Mouse (Mus musculus): ENCODE data around the gene Tcte1.
A peak's percentile ranks its signal among the peaks of the same experiment; 100 is the strongest.

Tcte1 gene

GRCm38 (mm10) chr17:45545278-45545961, 22.2 kb downstream of the Tcte1 start:
- Histone ChIP-seq H3K4me3 (replicated peaks; ENCODE audit: low read length) (peak overlapping the region; percentile 75), H3K27me3 (ENCODE audit: insufficient read depth, low read length) (peaks cover 77% of the 10 kb centered on the region), H3K4me1 (replicated peaks; ENCODE audit: low read depth, low read length) (peaks cover 54% of the 10 kb centered on the region), H3K9me3 (ENCODE audit: low read length) (no peaks in the 10 kb centered on the region), H3K36me3 (ENCODE audit: insufficient read depth, low read length) (no peaks in the 10 kb centered on the region)
- no peak for TF ChIP-seq POU5F1 (IDR thresholded peaks at IDR 0.05; ENCODE audit: borderline replicate concordance, low read length)
- no peak for TF ChIP-seq CTCF (conservative IDR thresholded peaks at IDR 0.05; ENCODE audit: low read length)
- TF ChIP-seq NANOG (IDR thresholded peaks at IDR 0.05; ENCODE audit: borderline replicate concordance, low read length): no peak

DNA sequence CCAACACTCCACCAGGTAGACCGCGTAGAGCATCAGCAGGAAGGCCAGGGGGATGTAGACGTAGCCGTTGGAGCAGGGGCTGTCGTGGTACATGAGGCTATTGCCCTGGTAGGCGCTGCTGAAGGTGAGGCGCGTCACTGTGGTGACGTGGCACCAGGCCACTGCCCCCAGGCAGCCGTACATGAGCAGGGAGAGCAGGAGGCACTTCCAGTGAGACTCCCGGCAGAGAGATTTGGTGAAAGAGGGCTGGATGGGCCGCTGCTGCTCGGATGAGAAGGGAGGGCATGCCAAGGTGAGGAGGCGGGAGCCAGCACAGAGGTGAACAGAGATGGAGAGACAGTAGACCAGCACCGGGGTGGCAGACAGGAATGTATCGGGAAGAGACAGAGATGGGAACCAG, 23.7 kb downstream of the Tcte1 start:
- Histone ChIP-seq H3K9me3 (ENCODE audit: low read length) (no peaks in the 10 kb centered on the region), H3K4me3 (replicated peaks; ENCODE audit: low read length) (no peak overlapping the region), H3K4me1 (replicated peaks; ENCODE audit: low read depth, low read length) (peaks cover 69% of the 10 kb centered on the region), H3K27me3 (ENCODE audit: insufficient read depth, low read length) (peaks cover 64% of the 10 kb centered on the region), H3K36me3 (ENCODE audit: insufficient read depth, low read length) (no peaks in the 10 kb centered on the region)
- no peak for TF ChIP-seq NANOG (IDR thresholded peaks at IDR 0.05; ENCODE audit: borderline replicate concordance, low read length)
- no peak for TF ChIP-seq POU5F1 (IDR thresholded peaks at IDR 0.05; ENCODE audit: borderline replicate concordance, low read length)
- TF ChIP-seq CTCF (conservative IDR thresholded peaks at IDR 0.05; ENCODE audit: low read length): no peak

- Histone ChIP-seq H3K4me1 (replicated peaks; ENCODE audit: low read depth, low read length) (peaks cover 70% of the 10 kb centered on the region), H3K36me3 (ENCODE audit: insufficient read depth, low read length) (no peaks in the 10 kb centered on the region), H3K27me3 (ENCODE audit: insufficient read depth, low read length) (peaks cover 59% of the 10 kb centered on the region), H3K4me3 (replicated peaks; ENCODE audit: low read length) (no peak overlapping the region), H3K9me3 (ENCODE audit: low read length) (no peaks in the 10 kb centered on the region)
- TF ChIP-seq CTCF (conservative IDR thresholded peaks at IDR 0.05; ENCODE audit: low read length) (no peak), NANOG (IDR thresholded peaks at IDR 0.05; ENCODE audit: borderline replicate concordance, low read length) (no peak), POU5F1 (IDR thresholded peaks at IDR 0.05; ENCODE audit: borderline replicate concordance, low read length) (no peak)
These were observed 24.4 kb downstream of the Tcte1 start for GRCm38 (mm10) chr17:45547461-45548190.

DNA sequence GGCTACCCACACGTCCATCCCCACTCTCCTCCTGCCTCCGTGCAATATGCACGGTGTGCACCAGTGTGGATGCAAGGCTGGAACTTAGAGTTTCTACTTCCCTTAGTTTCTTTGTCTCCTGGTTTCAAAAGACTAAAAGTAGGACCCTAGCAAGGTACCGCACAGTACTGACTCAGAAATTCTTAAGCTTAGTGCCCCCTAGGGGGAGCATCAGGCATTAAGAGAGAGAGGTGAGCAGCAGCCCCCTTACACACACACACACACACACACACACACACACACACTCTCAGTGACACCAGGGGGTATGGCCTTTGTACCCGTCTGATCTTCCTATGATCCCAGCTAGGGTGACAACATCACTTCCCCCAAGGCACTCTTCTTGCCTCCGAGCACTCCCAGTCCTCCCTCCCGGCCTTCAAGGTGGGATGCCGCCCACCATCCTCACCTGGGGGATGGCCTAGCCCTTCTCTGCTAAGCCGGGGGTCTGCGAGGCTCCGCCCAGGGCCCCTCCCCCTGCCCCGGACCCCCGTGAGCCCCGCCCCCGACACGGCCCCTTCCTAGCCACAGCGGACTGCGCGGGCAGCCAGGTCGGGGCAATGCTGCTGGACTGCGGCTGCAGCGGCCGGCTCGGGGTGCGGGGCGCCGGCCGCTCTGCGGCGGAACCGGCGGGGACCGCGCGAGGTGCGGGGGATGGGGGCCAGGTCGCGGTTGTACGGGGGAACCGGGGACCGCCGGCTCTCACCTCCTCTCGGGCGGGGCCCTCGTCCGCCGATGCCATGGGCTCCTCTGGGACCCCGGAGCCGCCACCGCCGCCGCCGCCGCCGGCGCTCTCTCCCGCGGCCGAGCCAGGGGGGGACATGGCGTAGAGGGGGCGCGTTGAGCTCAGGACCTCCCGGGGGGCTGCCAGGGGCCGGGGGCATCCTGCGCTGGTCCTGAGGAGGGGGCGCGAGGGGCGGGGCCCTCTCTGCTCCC, 25.6 kb downstream of the Tcte1 start:
- Histone ChIP-seq H3K9me3 (ENCODE audit: low read length) (no peaks in the 10 kb centered on the region), H3K4me1 (replicated peaks; ENCODE audit: low read depth, low read length) (peaks cover 61% of the 10 kb centered on the region), H3K4me3 (replicated peaks; ENCODE audit: low read length) (peak overlapping the region; percentile 91), H3K36me3 (ENCODE audit: insufficient read depth, low read length) (no peaks in the 10 kb centered on the region), H3K27me3 (ENCODE audit: insufficient read depth, low read length) (peaks cover 55% of the 10 kb centered on the region)
- TF ChIP-seq POU5F1 (IDR thresholded peaks at IDR 0.05; ENCODE audit: borderline replicate concordance, low read length) (no peak), CTCF (conservative IDR thresholded peaks at IDR 0.05; ENCODE audit: low read length) (peak; percentile 48), NANOG (IDR thresholded peaks at IDR 0.05; ENCODE audit: borderline replicate concordance, low read length) (no peak)

DNA sequence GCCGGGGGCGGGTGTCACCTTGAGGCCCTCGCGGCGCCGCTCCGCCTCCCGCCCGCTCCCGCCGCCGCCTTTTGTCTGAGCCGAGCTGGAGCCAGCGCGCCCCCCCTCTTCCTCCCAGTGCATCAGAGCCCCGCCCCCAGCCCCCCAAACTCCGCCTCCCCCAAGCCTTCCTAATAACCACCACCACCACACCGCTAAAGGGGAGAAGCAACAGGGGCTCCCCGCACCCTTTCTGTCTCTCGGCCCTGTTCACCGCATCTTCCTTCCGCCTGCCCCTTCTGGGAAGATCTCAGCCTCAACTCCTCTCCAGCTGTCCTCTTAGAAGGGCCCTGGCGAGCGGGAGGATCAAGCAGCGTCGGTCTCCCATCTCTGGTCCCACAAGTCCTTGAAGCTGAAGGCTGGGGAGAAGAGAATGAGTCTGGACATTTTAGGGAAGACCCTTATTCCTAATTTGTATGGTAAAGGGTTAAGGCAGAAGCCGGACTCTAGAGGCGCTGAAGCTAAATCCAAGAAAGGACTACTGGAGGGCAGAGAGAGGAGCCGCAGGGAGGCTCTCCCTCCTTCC, 26.5 kb downstream of the Tcte1 start, which contains the start of gene Tmem151b:
TSS of gene Tmem151b (minus strand) at position 61 of the 565 bp plus-strand sequence.
- Histone ChIP-seq H3K36me3 (ENCODE audit: insufficient read depth, low read length) (no peaks in the 10 kb centered on the region), H3K4me3 (replicated peaks; ENCODE audit: low read length) (peak within 1 kb of the TSS; percentile 91), H3K27me3 (ENCODE audit: insufficient read depth, low read length) (peaks cover 48% of the 10 kb centered on the region), H3K9me3 (ENCODE audit: low read length) (no peaks in the 10 kb centered on the region), H3K4me1 (replicated peaks; ENCODE audit: low read depth, low read length) (peaks cover 53% of the 10 kb centered on the region)
- no peak for TF ChIP-seq POU5F1 (IDR thresholded peaks at IDR 0.05; ENCODE audit: borderline replicate concordance, low read length)
- no peak for TF ChIP-seq NANOG (IDR thresholded peaks at IDR 0.05; ENCODE audit: borderline replicate concordance, low read length)
- TF ChIP-seq CTCF (conservative IDR thresholded peaks at IDR 0.05; ENCODE audit: low read length): no peak

DNA sequence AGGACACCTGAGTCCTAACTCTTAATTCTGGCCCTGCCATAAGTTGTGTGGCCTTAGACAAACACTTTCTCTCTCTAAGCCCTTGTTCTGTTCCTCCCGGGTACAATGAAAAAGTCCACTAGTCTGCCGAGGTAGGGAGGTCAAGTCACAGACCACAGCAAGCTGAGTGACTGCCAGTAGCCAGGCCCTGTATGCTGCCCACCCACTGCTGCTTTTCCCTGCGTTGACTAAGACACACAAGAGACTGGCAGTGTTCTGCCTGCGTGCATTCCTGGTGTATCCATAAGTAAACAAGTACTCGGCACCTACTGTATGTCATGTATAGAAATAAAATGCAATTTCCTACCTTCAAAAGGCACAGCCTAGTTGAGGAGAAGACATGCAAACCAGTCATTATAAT, 27.0 kb downstream of the Tcte1 start:
- Histone ChIP-seq H3K4me1 (replicated peaks; ENCODE audit: low read depth, low read length) (peaks cover 57% of the 10 kb centered on the region), H3K36me3 (ENCODE audit: insufficient read depth, low read length) (no peaks in the 10 kb centered on the region), H3K9me3 (ENCODE audit: low read length) (no peaks in the 10 kb centered on the region), H3K27me3 (ENCODE audit: insufficient read depth, low read length) (peaks cover 43% of the 10 kb centered on the region), H3K4me3 (replicated peaks; ENCODE audit: low read length) (no peak overlapping the region)
- TF ChIP-seq POU5F1 (IDR thresholded peaks at IDR 0.05; ENCODE audit: borderline replicate concordance, low read length) (no peak), NANOG (IDR thresholded peaks at IDR 0.05; ENCODE audit: borderline replicate concordance, low read length) (no peak), CTCF (conservative IDR thresholded peaks at IDR 0.05; ENCODE audit: low read length) (no peak)

DNA sequence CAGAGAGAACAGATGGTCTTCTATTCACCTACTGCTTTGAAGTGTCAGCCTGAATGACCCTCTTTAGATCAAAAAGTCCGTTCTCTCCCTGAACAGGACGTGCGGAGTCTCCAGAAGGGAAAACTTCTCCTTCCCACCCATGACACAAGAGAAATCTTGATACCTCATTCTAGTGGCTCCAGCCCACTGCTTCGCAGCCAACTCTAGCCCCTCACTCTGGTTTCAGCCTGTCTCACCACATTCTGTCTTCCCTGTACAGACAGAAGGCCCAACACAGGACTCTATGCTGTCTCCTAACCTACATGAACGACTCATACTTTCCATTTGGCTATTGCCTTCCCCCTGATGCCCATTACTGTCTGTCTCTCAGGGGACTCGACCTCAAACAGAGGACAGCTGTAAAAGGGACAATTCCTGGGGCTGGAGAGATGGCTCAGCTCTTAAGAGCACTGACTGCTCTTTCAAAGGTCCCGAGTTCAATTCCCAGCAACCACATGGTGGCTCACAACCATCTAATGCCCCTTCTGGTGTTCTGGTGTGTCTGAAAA, 28.1 kb downstream of the Tcte1 start:
- no peak overlapping the region for H3K4me3 ChIP-seq (replicated peaks; ENCODE audit: low read length)
- H3K4me1 ChIP-seq (replicated peaks; ENCODE audit: low read depth, low read length): peaks cover 57% of the 10 kb centered on the region
- H3K27me3 ChIP-seq (ENCODE audit: insufficient read depth, low read length): peaks cover 37% of the 10 kb centered on the region
- no peaks in the 10 kb centered on the region for H3K36me3 ChIP-seq (ENCODE audit: insufficient read depth, low read length)
- H3K9me3 ChIP-seq (ENCODE audit: low read length): no peaks in the 10 kb centered on the region
- TF ChIP-seq NANOG (IDR thresholded peaks at IDR 0.05; ENCODE audit: borderline replicate concordance, low read length): no peak
- no peak for TF ChIP-seq CTCF (conservative IDR thresholded peaks at IDR 0.05; ENCODE audit: low read length)
- TF ChIP-seq POU5F1 (IDR thresholded peaks at IDR 0.05; ENCODE audit: borderline replicate concordance, low read length): no peak

Data from E14TG2a.4 (cell line).